Mouse (Mus musculus) splenic B cell, adult 2 months (primary cell): ENCODE measurements around the gene Pfkl.
"Not testable (repeated sequence)": the region's sequence is repeated elsewhere in the genome, so short reads cannot be mapped to it uniquely, and the experiment has no call there.

Experiments
- DNase-seq: peaks from one replicate; pipeline ENCODE4 v3.0.0-alpha.2; 2011; ENCODE audit warnings: low read depth, low spot score
- H3K27me3 ChIP-seq: 2 replicates; pipeline ENCODE4 v1.6.1; 2012; ENCODE audit warnings: mild to moderate bottlenecking, low read length, moderate library complexity, mixed read lengths; ENCODE audit not compliant: control insufficient read depth, poor library complexity, insufficient read depth, severe bottlenecking
- H3K36me3 ChIP-seq: 2 replicates; pipeline ENCODE4 v1.6.1; 2012; ENCODE audit warnings: mild to moderate bottlenecking, low read length, moderate library complexity, mixed read lengths; ENCODE audit not compliant: control insufficient read depth, poor library complexity, insufficient read depth, severe bottlenecking

Pfkl gene

GRCm38 (mm10) chr10:78028129-78028528 is 18.2 kb upstream of the Pfkl start:
- Histone ChIP-seq H3K36me3 (no peaks in the 10 kb centered on the region), H3K27me3 (no peaks in the 10 kb centered on the region)
- peak; percentile 90 for DNase-seq

GRCm38 (mm10) chr10:78025453-78025852 is 15.6 kb upstream of the Pfkl start:
- peak; percentile 54 for DNase-seq
- H3K27me3 ChIP-seq, H3K36me3 ChIP-seq: not testable (repeated sequence)

- not testable (repeated sequence) for DNase-seq, H3K36me3 ChIP-seq, H3K27me3 ChIP-seq
These were observed 10.1 kb upstream of the Pfkl start for GRCm38 (mm10) chr10:78019984-78020383.

- no peak for DNase-seq
- no peaks in the 10 kb centered on the region for H3K27me3 ChIP-seq
- no peaks in the 10 kb centered on the region for H3K36me3 ChIP-seq
These were observed 9.4 kb upstream of the Pfkl start for GRCm38 (mm10) chr10:78019291-78019690.

GRCm38 (mm10) chr10:78018797-78019203 is 8.9 kb upstream of the Pfkl start:
- DNase-seq: peak; percentile 90
- Histone ChIP-seq H3K27me3 (no peaks in the 10 kb centered on the region), H3K36me3 (no peaks in the 10 kb centered on the region)

GRCm38 (mm10) chr10:78016366-78016765 is 6.5 kb upstream of the Pfkl start:
- H3K36me3 ChIP-seq: no peaks in the 10 kb centered on the region
- DNase-seq: no peak

GRCm38 (mm10) chr10:78015489-78015888 is 5.6 kb upstream of the Pfkl start:
- DNase-seq: no peak

More at GRCm38 (mm10) chr10:78016366-78016765, 6.5 kb upstream of the Pfkl start:
- no peaks in the 10 kb centered on the region for H3K27me3 ChIP-seq

GRCm38 (mm10) chr10:78012661-78013495 is 3.0 kb upstream of the Pfkl start:
- no peaks in the 10 kb centered on the region for H3K27me3 ChIP-seq
- no peaks in the 10 kb centered on the region for H3K36me3 ChIP-seq
- no peak for DNase-seq

More at GRCm38 (mm10) chr10:78015489-78015888, 5.6 kb upstream of the Pfkl start:
- no peaks in the 10 kb centered on the region for H3K36me3 ChIP-seq
- no peaks in the 10 kb centered on the region for H3K27me3 ChIP-seq

- H3K27me3 ChIP-seq, DNase-seq, H3K36me3 ChIP-seq: not testable (repeated sequence)
These were observed 1.2 kb upstream of the Pfkl start for GRCm38 (mm10) chr10:78011116-78011515.

- DNase-seq: no peak
- H3K27me3 ChIP-seq: no peaks in the 10 kb centered on the region
- H3K36me3 ChIP-seq: no peaks in the 10 kb centered on the region
These were observed 452 bp upstream of the Pfkl start for GRCm38 (mm10) chr10:78010335-78010734.

GRCm38 (mm10) chr10:78009184-78009944 is 519 bp downstream of the Pfkl start:
- Histone ChIP-seq H3K27me3 (no peaks in the 10 kb centered on the region), H3K36me3 (no peaks in the 10 kb centered on the region; the same call in 1 of the 2 replicates)
- peak; percentile 97 for DNase-seq

GRCm38 (mm10) chr10:78008169-78008568 is 1.7 kb downstream of the Pfkl start:
- H3K36me3 ChIP-seq: no peaks in the 10 kb centered on the region; the same call in 1 of the 2 replicates
- DNase-seq: no peak
- H3K27me3 ChIP-seq: no peaks in the 10 kb centered on the region

GRCm38 (mm10) chr10:78007203-78007602 is 2.7 kb downstream of the Pfkl start:
- Histone ChIP-seq H3K27me3 (no peaks in the 10 kb centered on the region), H3K36me3 (no peaks in the 10 kb centered on the region; the same call in 1 of the 2 replicates)
- DNase-seq: no peak

GRCm38 (mm10) chr10:78005791-78006438 is 4.0 kb downstream of the Pfkl start:
- no peak for DNase-seq
- H3K27me3 ChIP-seq: no peaks in the 10 kb centered on the region
- no peaks in the 10 kb centered on the region; the same call in 1 of the 2 replicates for H3K36me3 ChIP-seq
